ENCODE assay signal across 26 mouse cellular contexts in the genomic region with DNA sequence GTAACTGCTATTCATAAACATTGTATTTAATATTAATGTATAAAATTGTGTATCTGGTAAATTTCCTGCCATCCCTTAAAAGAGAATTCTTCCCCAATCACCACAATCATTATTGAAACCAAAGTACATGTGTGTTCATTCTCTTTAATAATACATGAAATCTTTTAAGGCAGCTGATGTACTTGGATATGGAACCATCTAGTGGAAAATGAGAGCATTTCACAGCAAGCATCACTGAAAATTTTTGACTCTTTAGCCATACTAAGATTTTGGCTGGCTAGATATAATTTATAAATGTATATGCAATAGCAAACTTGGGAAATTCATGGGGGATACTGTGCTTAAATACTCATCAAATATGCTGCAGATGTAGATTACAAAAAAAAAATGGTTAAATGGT.
DNase-seq lines count a peak whose midpoint lies in the region; ATAC-seq and TF ChIP-seq lines count a peak whose summit lies in the region.
"Had no signal": no experiment of that assay in that cellular context is flagged by ENCODE, and none has a peak within 500 bp of the region (broad histone marks: within the 10 kb centered on the region; RNA-seq: fewer than 3 reads in every experiment).

No protein-coding gene starts in this region.

- peak; percentile 29; the same call in 1 of the 2 replicates for ATAC-seq in forebrain, postnatal 0 days
- ATAC-seq in forebrain, embryonic 15.5 days (replicated peaks) = no peak
- ATAC-seq: intestine, embryonic 16.5 days had no signal

- DNase-seq in forebrain, postnatal 0 days = peak; percentile 17
- DNase-seq in liver, adult 2 months (ENCODE audit: extremely low read depth, low read depth, low spot score) = no peak
- DNase-seq in liver (no peak), 3T3-L1 (ENCODE audit: low read depth, low spot score) (peak; percentile 43)
- peak; percentile 24 for DNase-seq in Muller cell, postnatal 12 days (ENCODE audit: inconsistent ontology term)
- no peak for DNase-seq in gastrocnemius, postnatal 14 days
- DNase-seq in left cerebral cortex, postnatal 4 days = no peak
- DNase-seq: B cell, adult 2 months; cerebellum, adult 18-20 months; embryo, embryonic 11 days; gastrocnemius, postnatal 10 days; kidney, adult 9 months; kidney, postnatal 14 days; lung, postnatal 36 days had no signal

- intact Hi-C loops in gastrocnemius, postnatal 14 days (cut with DNase I; ENCODE audit: low total_unique reads) = no loop called here
- intact Hi-C loops in left cerebral cortex, postnatal 4 days (cut with DNase I) = no loop called here

- no peaks in the 10 kb centered on the region for H3K4me1 ChIP-seq in forebrain, postnatal 0 days (ENCODE audit: insufficient read depth)
- H3K4me1 ChIP-seq in forebrain, embryonic 15.5 days = peaks cover 5% of the 10 kb centered on the region
- H3K4me1 ChIP-seq in liver, adult 2 months (ENCODE audit: control insufficient read depth, insufficient read depth, low read length) = no peaks in the 10 kb centered on the region
- H3K4me1 ChIP-seq: embryonic facial prominence, embryonic 12.5 days; heart, embryonic 10.5 days; heart, embryonic 15.5 days; limb, embryonic 10.5 days; limb, embryonic 15.5 days; liver, embryonic 15.5 days; lung, embryonic 15.5 days; midbrain, embryonic 12.5 days had no signal

- no peaks in the 10 kb centered on the region for H3K9me3 ChIP-seq in forebrain, postnatal 0 days (ENCODE audit: low read length)
- H3K9me3 ChIP-seq in forebrain, embryonic 15.5 days = no peaks in the 10 kb centered on the region
- H3K9me3 ChIP-seq: embryonic facial prominence, embryonic 12.5 days; heart, embryonic 10.5 days; heart, embryonic 15.5 days; limb, embryonic 10.5 days; limb, embryonic 15.5 days; liver, embryonic 15.5 days; lung, embryonic 15.5 days; midbrain, embryonic 12.5 days; neural tube, embryonic 15.5 days had no signal

- H3K27ac ChIP-seq in forebrain, postnatal 0 days (ENCODE audit: low read depth, low read length) = no peak overlapping the region
- no peak overlapping the region for H3K27ac ChIP-seq in forebrain, embryonic 15.5 days (replicated peaks)
- no peak overlapping the region for H3K27ac ChIP-seq in liver, adult 2 months (replicated peaks; ENCODE audit: insufficient read depth, low read depth, low read length)
- H3K27ac ChIP-seq: embryonic facial prominence, embryonic 12.5 days; heart, embryonic 10.5 days; heart, embryonic 15.5 days; limb, embryonic 10.5 days; limb, embryonic 15.5 days; liver, embryonic 15.5 days; lung, embryonic 15.5 days had no signal

- peak; percentile 47 for TF ChIP-seq CTCF in forebrain, postnatal 0 days (IDR thresholded peaks at IDR 0.05; ENCODE audit: low read depth)
- TF ChIP-seq CTCF in liver, adult 2 months (IDR thresholded peaks at IDR 0.05; ENCODE audit: low read depth, low read length) = peak; percentile 8; the same call in 1 of the 2 replicates

- no peaks in the 10 kb centered on the region for H3K27me3 ChIP-seq in forebrain, postnatal 0 days (ENCODE audit: insufficient read depth, low read length)
- no peaks in the 10 kb centered on the region for H3K27me3 ChIP-seq in forebrain, embryonic 15.5 days
- no peaks in the 10 kb centered on the region for H3K27me3 ChIP-seq in liver, adult 2 months (ENCODE audit: control insufficient read depth, insufficient read depth, low read length)
- H3K27me3 ChIP-seq: embryonic facial prominence, embryonic 12.5 days; heart, embryonic 15.5 days; limb, embryonic 15.5 days; liver, embryonic 15.5 days; lung, embryonic 15.5 days; midbrain, embryonic 12.5 days; neural tube, embryonic 15.5 days; Patski had no signal

- no peaks in the 10 kb centered on the region for H3K36me3 ChIP-seq in forebrain, postnatal 0 days (ENCODE audit: insufficient read depth)
- peaks cover 5% of the 10 kb centered on the region; the same call in 1 of the 2 replicates for H3K36me3 ChIP-seq in forebrain, embryonic 15.5 days
- no peaks in the 10 kb centered on the region for H3K36me3 ChIP-seq in liver, adult 2 months (ENCODE audit: control insufficient read depth, insufficient read depth, low read length)
- H3K36me3 ChIP-seq: embryonic facial prominence, embryonic 12.5 days; heart, embryonic 10.5 days; heart, embryonic 15.5 days; limb, embryonic 10.5 days; limb, embryonic 15.5 days; liver, embryonic 15.5 days; lung, embryonic 15.5 days; midbrain, embryonic 12.5 days had no signal

- no peaks in the 10 kb centered on the region for H3K79me2 ChIP-seq in liver, adult 2 months (ENCODE audit: control insufficient read depth, insufficient read depth, low read length)

- H3K4me2 ChIP-seq in forebrain, postnatal 0 days (ENCODE audit: low read depth) = no peak overlapping the region
- no peak overlapping the region for H3K4me2 ChIP-seq in forebrain, embryonic 15.5 days (replicated peaks)
- H3K4me2 ChIP-seq: embryonic facial prominence, embryonic 12.5 days; heart, embryonic 15.5 days; limb, embryonic 15.5 days; liver, embryonic 15.5 days; lung, embryonic 15.5 days; midbrain, embryonic 12.5 days had no signal

- TF ChIP-seq POLR2A in liver, adult 2 months (IDR thresholded peaks at IDR 0.05; ENCODE audit: extremely low read depth, insufficient read depth, low read length) = no peak

- H3K4me3 ChIP-seq in forebrain, postnatal 0 days (ENCODE audit: low read depth, low read length) = no peak overlapping the region
- no peak overlapping the region for H3K4me3 ChIP-seq in forebrain, embryonic 15.5 days
- H3K4me3 ChIP-seq in liver, adult 2 months (ENCODE audit: insufficient read depth, low read depth, low read length) = no peak overlapping the region
- H3K4me3 ChIP-seq: embryonic facial prominence, embryonic 12.5 days; heart, embryonic 10.5 days; heart, embryonic 15.5 days; limb, embryonic 10.5 days; limb, embryonic 15.5 days; liver, embryonic 15.5 days; lung, embryonic 15.5 days; midbrain, embryonic 12.5 days; neural tube, embryonic 15.5 days had no signal

- H3K9ac ChIP-seq in forebrain, postnatal 0 days = no peak overlapping the region
- no peak overlapping the region for H3K9ac ChIP-seq in forebrain, embryonic 15.5 days (replicated peaks)
- no peak overlapping the region for H3K9ac ChIP-seq in liver, adult 2 months (ENCODE audit: low read depth, low read length)
- H3K9ac ChIP-seq: embryonic facial prominence, embryonic 12.5 days; heart, embryonic 15.5 days; limb, embryonic 15.5 days; liver, embryonic 15.5 days; lung, embryonic 15.5 days; midbrain, embryonic 12.5 days; neural tube, embryonic 15.5 days had no signal

Comparison
In these comparisons a context has a peak if more than half of its experiments do, and no peak if none do; other contexts are left out.
1. DNase-seq: peak in forebrain, postnatal 0 days (single experiment), 3T3-L1 (single experiment) and Muller cell, postnatal 12 days (single experiment); none in liver, adult 2 months (single experiment), liver (single experiment), gastrocnemius, postnatal 14 days (single experiment) and left cerebral cortex, postnatal 4 days (single experiment).